Mouse (Mus musculus): ENCODE results near the gene Chrnb4. TPM values are rescaled to one million over a fixed set of nuclear protein-coding genes. Genes with fewer than 3 reads are reported as not detected.
A peak's percentile ranks its signal among the peaks of the same experiment; 100 is the strongest.

The Chrnb4 gene
- polyA plus RNA-seq (2012; fragmentation: generic; extraction: Trizol): 0.01 TPM

DNA sequence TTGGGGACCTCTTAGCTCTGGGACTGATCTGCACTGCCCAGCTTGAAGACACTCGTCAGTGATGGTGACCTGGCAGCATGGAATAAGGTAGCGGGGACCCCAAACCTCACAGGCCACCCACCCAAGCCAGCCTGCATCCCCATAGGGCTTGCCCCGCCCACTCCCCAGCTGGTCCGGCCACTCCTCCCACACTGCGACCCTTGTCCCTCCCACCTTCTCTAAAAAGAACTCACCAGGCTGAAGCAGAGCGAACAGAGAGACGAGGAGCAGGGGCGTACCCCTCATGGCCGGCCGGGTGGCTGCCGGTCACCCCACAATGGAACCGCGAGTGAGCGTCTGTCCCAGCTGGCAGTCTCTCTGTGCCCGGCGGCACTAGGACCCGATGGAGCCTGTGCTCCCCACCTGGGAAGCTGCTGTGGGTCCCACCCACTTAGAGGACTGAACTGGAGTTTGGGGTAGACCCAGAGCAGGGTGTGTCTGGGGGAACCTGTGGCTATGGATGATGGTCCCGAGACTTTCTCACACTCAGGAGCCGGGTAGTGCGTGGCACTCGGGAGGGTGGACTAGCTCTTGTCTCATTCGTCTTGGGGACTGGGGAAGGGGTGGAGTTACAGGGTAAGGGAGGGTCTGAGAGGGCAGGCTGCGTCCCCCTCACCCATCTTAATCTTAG lies at the start of gene Chrnb4:
Gene Chrnb4, minus strand, starts transcription at position 569 of the 670 bp plus-strand sequence.
- TF ChIP-seq USF1 (IDR thresholded peaks at IDR 0.05; ENCODE audit: low read depth) (no peak), POLR2AphosphoS2 (IDR thresholded peaks at IDR 0.05; ENCODE audit: insufficient read length, low read depth) (no peak), SRF (IDR thresholded peaks at IDR 0.05; ENCODE audit: control insufficient read depth, insufficient read length, low read depth) (no peak), E2F4 (IDR thresholded peaks at IDR 0.05; ENCODE audit: insufficient read depth) (no peak), CEBPB (IDR thresholded peaks at IDR 0.05; ENCODE audit: insufficient read depth, poor library complexity, severe bottlenecking) (no peak), MYOG (IDR thresholded peaks at IDR 0.05; ENCODE audit: control insufficient read depth in 1 of 3, insufficient read depth in 1 of 3, insufficient read length in 2 of 3, low read depth in 2 of 3) (no peak), TCF3 (IDR thresholded peaks at IDR 0.05; ENCODE audit: insufficient read length, low read depth) (no peak), MYOD1 (IDR thresholded peaks at IDR 0.05; ENCODE audit: control insufficient read depth in 1 of 3, insufficient read length in 2 of 3, low read depth in 2 of 3) (no peak), TCF12 (IDR thresholded peaks at IDR 0.05; ENCODE audit: insufficient read depth, poor library complexity, severe bottlenecking) (no peak), POLR2A (IDR thresholded peaks at IDR 0.05; ENCODE audit: insufficient read length, low read depth) (no peak), MAX (IDR thresholded peaks at IDR 0.05; ENCODE audit: low read depth) (no peak), REST (IDR thresholded peaks at IDR 0.05; ENCODE audit: insufficient read depth, insufficient read length) (no peak)
- Histone ChIP-seq H3K4me3 (no peak within 1 kb of the TSS), H3K79me2 (ENCODE audit: control insufficient read depth, insufficient read depth) (no peaks in the 10 kb centered on the region), H3ac (ENCODE audit: control insufficient read depth, insufficient read length) (no peak within 1 kb of the TSS), H3K4me2 (ENCODE audit: low read depth) (no peak within 1 kb of the TSS), H3K36me3 (ENCODE audit: control insufficient read depth, insufficient read depth) (no peaks in the 10 kb centered on the region), H3K27me3 (ENCODE audit: control insufficient read depth, insufficient read depth, insufficient read length) (peaks cover 32% of the 10 kb centered on the region)

DNA sequence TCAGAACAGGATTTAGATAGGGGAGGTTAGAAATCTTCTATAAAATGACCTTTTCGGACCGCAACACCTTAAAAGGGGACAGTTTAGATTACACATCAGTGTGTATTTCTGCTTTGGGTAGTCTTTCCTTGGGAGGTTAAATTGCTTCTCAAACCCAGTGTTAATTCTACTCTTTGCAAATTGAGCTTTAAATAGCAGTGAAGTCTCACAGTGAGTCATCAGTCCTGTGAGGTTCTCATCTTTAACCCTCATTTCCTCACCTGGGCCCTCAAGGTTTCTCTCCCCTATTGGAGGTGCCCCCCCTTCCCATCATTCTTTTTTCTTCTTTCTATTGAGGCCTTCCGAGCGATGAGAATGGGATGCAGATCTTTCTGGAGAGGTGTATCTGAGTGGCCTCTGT lies 48.3 kb upstream of the Chrnb4 start:
- Histone ChIP-seq H3K36me3 (ENCODE audit: control insufficient read depth, insufficient read depth) (no peaks in the 10 kb centered on the region), H3ac (ENCODE audit: control insufficient read depth, insufficient read length) (no peak overlapping the region), H3K4me3 (no peak overlapping the region), H3K79me2 (ENCODE audit: control insufficient read depth, insufficient read depth) (no peaks in the 10 kb centered on the region), H3K27me3 (ENCODE audit: control insufficient read depth, insufficient read depth, insufficient read length) (peaks cover 4% of the 10 kb centered on the region), H3K4me2 (ENCODE audit: low read depth) (no peak overlapping the region)
- TF ChIP-seq MAX (IDR thresholded peaks at IDR 0.05; ENCODE audit: low read depth): no peak
- no peak for TF ChIP-seq POLR2A (IDR thresholded peaks at IDR 0.05; ENCODE audit: insufficient read length, low read depth)
- TF ChIP-seq POLR2AphosphoS2 (IDR thresholded peaks at IDR 0.05; ENCODE audit: insufficient read length, low read depth): no peak
- no peak for TF ChIP-seq USF1 (IDR thresholded peaks at IDR 0.05; ENCODE audit: low read depth)
- TF ChIP-seq MYOD1 (IDR thresholded peaks at IDR 0.05; ENCODE audit: control insufficient read depth in 1 of 3, insufficient read length in 2 of 3, low read depth in 2 of 3): no peak
- TF ChIP-seq TCF12 (IDR thresholded peaks at IDR 0.05; ENCODE audit: insufficient read depth, poor library complexity, severe bottlenecking): no peak
- no peak for TF ChIP-seq MYOG (IDR thresholded peaks at IDR 0.05; ENCODE audit: control insufficient read depth in 1 of 3, insufficient read depth in 1 of 3, insufficient read length in 2 of 3, low read depth in 2 of 3)

GRCm38 (mm10) chr9:55096033-55096432 lies 47.5 kb upstream of the Chrnb4 start:
- Histone ChIP-seq H3K4me2 (ENCODE audit: low read depth) (no peak overlapping the region), H3K36me3 (ENCODE audit: control insufficient read depth, insufficient read depth) (no peaks in the 10 kb centered on the region), H3ac (ENCODE audit: control insufficient read depth, insufficient read length) (no peak overlapping the region), H3K4me3 (no peak overlapping the region), H3K79me2 (ENCODE audit: control insufficient read depth, insufficient read depth) (no peaks in the 10 kb centered on the region), H3K27me3 (ENCODE audit: control insufficient read depth, insufficient read depth, insufficient read length) (peaks cover 4% of the 10 kb centered on the region)
- no peak for TF ChIP-seq USF1 (IDR thresholded peaks at IDR 0.05; ENCODE audit: low read depth)
- no peak for TF ChIP-seq MYOG (IDR thresholded peaks at IDR 0.05; ENCODE audit: control insufficient read depth in 1 of 3, insufficient read depth in 1 of 3, insufficient read length in 2 of 3, low read depth in 2 of 3)
- TF ChIP-seq SRF (IDR thresholded peaks at IDR 0.05; ENCODE audit: control insufficient read depth, insufficient read length, low read depth): no peak
- TF ChIP-seq POLR2AphosphoS2 (IDR thresholded peaks at IDR 0.05; ENCODE audit: insufficient read length, low read depth): no peak
- no peak for TF ChIP-seq TCF12 (IDR thresholded peaks at IDR 0.05; ENCODE audit: insufficient read depth, poor library complexity, severe bottlenecking)
- no peak for TF ChIP-seq MAX (IDR thresholded peaks at IDR 0.05; ENCODE audit: low read depth)
- TF ChIP-seq POLR2A (IDR thresholded peaks at IDR 0.05; ENCODE audit: insufficient read length, low read depth): no peak
- no peak for TF ChIP-seq CEBPB (IDR thresholded peaks at IDR 0.05; ENCODE audit: insufficient read depth, poor library complexity, severe bottlenecking)
- TF ChIP-seq TCF3 (IDR thresholded peaks at IDR 0.05; ENCODE audit: insufficient read length, low read depth): no peak
- TF ChIP-seq REST (IDR thresholded peaks at IDR 0.05; ENCODE audit: insufficient read depth, insufficient read length): no peak
- no peak for TF ChIP-seq E2F4 (IDR thresholded peaks at IDR 0.05; ENCODE audit: insufficient read depth)
- no peak for TF ChIP-seq MYOD1 (IDR thresholded peaks at IDR 0.05; ENCODE audit: control insufficient read depth in 1 of 3, insufficient read length in 2 of 3, low read depth in 2 of 3)

DNA sequence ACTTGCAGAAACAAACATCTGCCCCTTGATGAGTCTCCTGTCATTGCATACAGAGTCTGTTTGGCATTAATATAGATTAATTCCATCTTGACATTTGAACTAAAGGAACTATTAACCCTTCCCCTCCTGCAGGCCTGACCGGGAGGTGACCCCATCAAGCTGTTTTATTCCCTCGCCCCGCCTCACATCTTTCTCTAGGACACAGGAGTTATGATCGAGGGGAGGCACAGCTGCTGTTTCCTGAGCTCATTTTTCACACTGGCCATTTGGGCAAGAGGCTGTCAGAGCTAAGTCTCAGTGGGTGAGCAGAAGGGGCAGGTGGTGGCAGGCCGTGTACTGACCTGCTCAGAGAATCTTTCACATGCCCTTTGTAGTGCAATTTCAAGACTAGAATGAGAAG lies 41.6 kb upstream of the Chrnb4 start:
- no peak for TF ChIP-seq TCF12 (IDR thresholded peaks at IDR 0.05; ENCODE audit: insufficient read depth, poor library complexity, severe bottlenecking)
- peak in 2 of 3 experiments; percentile 8 to 63 for TF ChIP-seq MYOG (IDR thresholded peaks at IDR 0.05; ENCODE audit: control insufficient read depth in 1 of 3, insufficient read depth in 1 of 3, insufficient read length in 2 of 3, low read depth in 2 of 3)
- TF ChIP-seq POLR2AphosphoS2 (IDR thresholded peaks at IDR 0.05; ENCODE audit: insufficient read length, low read depth): no peak
- TF ChIP-seq REST (IDR thresholded peaks at IDR 0.05; ENCODE audit: insufficient read depth, insufficient read length): no peak
- no peak for TF ChIP-seq E2F4 (IDR thresholded peaks at IDR 0.05; ENCODE audit: insufficient read depth)
- TF ChIP-seq SRF (IDR thresholded peaks at IDR 0.05; ENCODE audit: control insufficient read depth, insufficient read length, low read depth): no peak
- TF ChIP-seq USF1 (IDR thresholded peaks at IDR 0.05; ENCODE audit: low read depth): no peak
- no peak for TF ChIP-seq POLR2A (IDR thresholded peaks at IDR 0.05; ENCODE audit: insufficient read length, low read depth)
- peak in 2 of 3 experiments; percentile 80 to 89 for TF ChIP-seq MYOD1 (IDR thresholded peaks at IDR 0.05; ENCODE audit: control insufficient read depth in 1 of 3, insufficient read length in 2 of 3, low read depth in 2 of 3)
- no peak for TF ChIP-seq TCF3 (IDR thresholded peaks at IDR 0.05; ENCODE audit: insufficient read length, low read depth)
- Histone ChIP-seq H3K4me2 (ENCODE audit: low read depth) (peak overlapping the region; percentile 32), H3K79me2 (ENCODE audit: control insufficient read depth, insufficient read depth) (no peaks in the 10 kb centered on the region), H3ac (ENCODE audit: control insufficient read depth, insufficient read length) (no peak overlapping the region), H3K27me3 (ENCODE audit: control insufficient read depth, insufficient read depth, insufficient read length) (no peaks in the 10 kb centered on the region), H3K4me3 (no peak overlapping the region), H3K36me3 (ENCODE audit: control insufficient read depth, insufficient read depth) (no peaks in the 10 kb centered on the region)
